Mouse (Mus musculus): Measurements from ENCODE around the gene Sept9. TPM values are rescaled to one million over a fixed set of nuclear protein-coding genes. Genes with fewer than 3 reads are reported as not detected.
A peak's percentile ranks its signal among the peaks of the same experiment; 100 is the strongest.

Gene Sept9
- polyA plus RNA-seq, 1 experiment from 2014 or later: 166 TPM

DNA sequence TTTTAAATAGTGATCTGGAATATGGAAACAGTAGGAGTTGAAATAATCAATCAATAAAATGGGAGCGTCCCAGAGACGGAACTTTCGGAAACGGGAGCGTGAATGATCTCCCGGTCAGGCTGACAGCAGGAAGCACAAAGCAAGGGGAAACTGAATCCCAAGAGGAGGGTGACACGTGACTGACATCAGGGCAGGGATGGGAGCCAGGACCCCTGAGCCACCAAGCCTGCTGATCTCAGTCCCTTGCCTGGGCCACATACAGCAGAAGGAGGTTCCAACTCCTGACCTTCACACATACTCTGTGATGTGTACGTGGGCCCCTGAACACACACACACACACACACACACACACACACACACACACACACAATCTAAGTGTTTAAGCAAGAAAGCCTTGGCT is 37.9 kb upstream of the Sept9 start:
- no peak for ATAC-seq
- H3K4me1 ChIP-seq (replicated peaks): no peaks in the 10 kb centered on the region
- no peaks in the 10 kb centered on the region for H3K9me3 ChIP-seq
- no peaks in the 10 kb centered on the region for H3K27me3 ChIP-seq (replicated peaks)
- WGBS: 64% methylated on average over 8 of the region's 8 CpGs
- H3K4me2 ChIP-seq (replicated peaks): no peak overlapping the region
- 0 out of 2 replicates have a peak, but pooled peaks cover 3% of the 10 kb centered on the region for H3K36me3 ChIP-seq
- no peak overlapping the region for H3K27ac ChIP-seq
- H3K9ac ChIP-seq: no peak overlapping the region
- no peak overlapping the region for H3K4me3 ChIP-seq (replicated peaks)

DNA sequence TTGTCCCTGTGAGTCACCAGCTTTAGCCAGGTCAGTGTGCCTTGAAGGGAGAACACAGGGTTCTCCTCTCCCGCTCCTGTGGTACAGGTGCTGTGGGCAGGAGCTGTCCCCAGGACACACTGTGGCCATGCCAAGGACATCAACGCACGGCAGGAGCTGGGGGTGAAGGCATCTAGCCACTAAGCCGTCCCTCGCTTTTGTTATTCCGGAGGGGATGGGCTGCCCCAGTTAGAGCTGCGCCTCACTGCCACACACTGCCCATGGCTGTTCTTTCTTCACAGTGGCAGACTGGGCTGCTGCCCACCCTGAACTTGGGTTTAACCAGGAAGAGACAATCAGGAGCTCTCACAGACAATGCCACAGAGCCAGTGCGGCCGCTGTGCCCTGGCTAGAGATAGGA is 36.4 kb upstream of the Sept9 start:
- WGBS: 85% methylated on average over 9 of the region's 9 CpGs

DNA sequence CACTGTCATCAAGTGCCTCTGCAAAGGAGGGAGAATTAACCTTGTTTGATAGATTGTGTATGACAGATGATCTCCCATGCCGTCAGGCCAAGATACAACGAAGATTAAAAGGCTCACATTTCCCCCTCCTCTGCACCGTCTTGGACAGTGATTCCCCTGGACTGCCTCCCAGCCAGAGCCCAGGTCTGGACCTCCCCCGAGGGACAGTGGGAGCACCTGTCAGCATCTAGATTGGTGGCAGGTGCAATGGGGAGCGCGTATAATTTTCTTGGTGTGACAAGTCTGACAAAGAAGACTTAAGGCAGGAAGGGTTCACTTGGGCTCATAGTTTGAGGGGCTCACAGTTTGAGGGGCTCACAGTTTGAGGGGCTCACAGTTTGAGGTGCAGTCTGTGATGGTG is 35.7 kb upstream of the Sept9 start:
- no peak overlapping the region for H3K9ac ChIP-seq
- 83% methylated on average over 6 of the region's 6 CpGs for WGBS
- H3K9me3 ChIP-seq: no peaks in the 10 kb centered on the region
- no peak overlapping the region for H3K4me2 ChIP-seq (replicated peaks)
- no peak overlapping the region for H3K27ac ChIP-seq
- no peaks in the 10 kb centered on the region for H3K27me3 ChIP-seq (replicated peaks)
- H3K36me3 ChIP-seq: no peaks in the 10 kb centered on the region
- no peak overlapping the region for H3K4me3 ChIP-seq (replicated peaks)
- H3K4me1 ChIP-seq (replicated peaks): no peaks in the 10 kb centered on the region
- no peak for ATAC-seq

More for the DNA sequence above, 36.4 kb upstream of the Sept9 start:
- H3K9ac ChIP-seq: no peak overlapping the region
- H3K4me3 ChIP-seq (replicated peaks): no peak overlapping the region
- no peaks in the 10 kb centered on the region for H3K27me3 ChIP-seq (replicated peaks)
- no peaks in the 10 kb centered on the region for H3K9me3 ChIP-seq
- no peak overlapping the region for H3K27ac ChIP-seq
- no peaks in the 10 kb centered on the region for H3K4me1 ChIP-seq (replicated peaks)
- no peak for ATAC-seq
- H3K36me3 ChIP-seq: no peaks in the 10 kb centered on the region
- no peak overlapping the region for H3K4me2 ChIP-seq (replicated peaks)

DNA sequence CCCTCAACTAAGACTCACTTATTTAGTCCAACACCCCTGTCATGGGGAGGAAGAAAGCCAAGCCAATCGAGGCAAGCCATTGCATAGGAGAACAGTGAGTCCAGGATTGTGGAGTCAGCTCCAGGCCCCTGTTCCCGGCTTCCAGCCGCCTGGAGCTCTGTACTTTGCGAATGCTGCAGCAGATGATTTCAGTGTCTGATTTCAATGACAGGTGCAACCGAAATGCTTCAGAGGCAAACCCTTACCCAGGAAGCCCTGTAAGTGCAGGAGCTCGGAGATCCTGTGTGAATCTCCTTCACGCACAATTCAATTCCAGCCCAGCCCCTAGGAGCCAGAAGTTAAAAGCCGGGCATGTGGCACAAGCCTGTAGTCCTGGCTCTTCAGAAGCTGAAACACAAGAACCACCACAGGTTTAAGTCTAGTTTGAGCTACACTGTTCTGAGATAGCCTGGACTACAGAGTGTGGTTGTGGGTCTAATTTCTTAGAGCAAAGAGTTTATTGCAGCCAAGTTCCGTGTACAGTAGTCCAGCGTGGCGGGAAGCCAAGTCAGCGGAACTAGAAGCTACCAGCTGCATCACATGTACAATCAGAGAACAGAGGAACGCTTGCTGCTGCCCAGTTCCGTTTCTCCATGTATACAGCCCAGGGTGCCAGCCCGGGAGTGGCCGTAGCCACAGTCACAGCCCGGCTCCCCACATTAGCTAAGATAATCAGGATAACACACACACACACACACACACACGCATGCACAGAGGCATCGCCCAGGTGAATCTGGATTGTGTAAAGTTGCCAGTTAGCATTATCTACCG is 31.0 kb upstream of the Sept9 start:
- Histone ChIP-seq H3K36me3 (no peaks in the 10 kb centered on the region), H3K27me3 (replicated peaks) (no peaks in the 10 kb centered on the region), H3K27ac (no peak overlapping the region), H3K9me3 (no peaks in the 10 kb centered on the region), H3K9ac (no peak overlapping the region), H3K4me1 (replicated peaks) (no peaks in the 10 kb centered on the region; the same call in 1 of the 2 replicates), H3K4me3 (replicated peaks) (no peak overlapping the region), H3K4me2 (replicated peaks) (no peak overlapping the region)
- WGBS: 78% methylated on average over 20 of the region's 20 CpGs
- ATAC-seq: no peak

DNA sequence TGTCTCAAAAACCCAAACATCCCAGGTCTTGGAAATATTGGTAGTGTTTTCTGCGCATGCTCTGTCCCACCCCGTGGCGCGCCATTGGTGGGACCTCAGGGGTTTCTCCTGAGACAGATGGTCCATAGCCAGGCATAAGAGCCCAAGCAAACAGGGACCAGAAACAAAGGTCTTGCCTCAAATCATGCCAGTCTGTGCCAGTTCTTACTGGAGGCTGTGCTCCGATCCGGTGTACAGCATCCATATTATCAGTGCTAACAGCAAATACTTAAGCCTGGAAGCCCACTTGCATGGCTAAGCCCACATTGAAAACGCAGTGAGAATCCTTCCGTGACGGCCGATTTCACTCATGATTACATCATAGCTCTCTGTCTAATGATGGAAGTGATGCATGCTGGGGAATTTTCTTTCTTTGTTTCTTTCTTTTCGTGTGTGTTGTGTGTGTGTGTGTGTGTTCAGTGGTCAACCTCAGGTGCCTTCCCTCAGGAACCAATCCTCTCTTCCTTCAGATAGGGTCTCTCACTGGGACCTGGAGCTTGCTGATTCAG is 30.3 kb upstream of the Sept9 start:
- Histone ChIP-seq H3K27me3 (replicated peaks) (no peaks in the 10 kb centered on the region), H3K4me3 (replicated peaks) (no peak overlapping the region)

DNA sequence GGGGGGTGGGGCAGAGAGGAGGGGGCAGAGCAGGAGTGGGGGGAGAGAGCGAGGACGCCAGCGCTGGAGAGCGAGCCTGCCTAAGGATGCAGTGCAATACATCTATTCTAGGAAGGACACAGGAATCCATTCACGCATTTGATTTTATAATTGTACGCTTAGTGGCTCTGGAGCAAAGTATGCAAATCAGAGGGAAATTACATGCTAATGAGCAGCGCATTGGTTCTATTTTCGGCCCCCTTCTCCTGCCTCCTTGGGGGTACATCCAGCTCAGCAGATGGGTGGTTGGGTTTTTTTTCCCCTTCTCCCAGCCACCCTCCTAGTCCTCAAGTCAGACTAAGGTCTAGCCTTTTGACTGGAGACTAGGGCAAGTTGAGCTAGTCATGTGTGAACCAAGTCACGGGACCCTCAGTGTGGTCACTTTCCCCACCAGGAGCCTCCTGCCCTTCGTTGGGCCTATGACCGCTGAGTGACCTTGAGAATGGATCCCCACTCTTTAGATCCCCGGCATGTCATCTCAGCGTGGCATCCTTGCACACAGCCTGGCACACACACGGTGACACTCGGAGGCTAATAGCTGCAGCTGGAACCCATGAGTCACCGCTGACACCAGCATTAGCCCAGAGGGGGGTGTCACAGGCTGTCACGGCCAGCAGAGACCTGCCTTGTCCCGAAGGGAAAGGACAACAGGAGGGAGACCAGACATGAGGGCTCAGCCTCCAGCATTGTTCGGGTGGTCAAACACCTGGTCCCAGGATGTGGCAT is 29.5 kb upstream of the Sept9 start:
- peaks cover 8% of the 10 kb centered on the region for H3K4me1 ChIP-seq (replicated peaks)
- no peak overlapping the region for H3K9ac ChIP-seq
- no peak for ATAC-seq
- H3K27me3 ChIP-seq (replicated peaks): no peaks in the 10 kb centered on the region
- WGBS: 94% methylated on average over 19 of the region's 19 CpGs
- no peaks in the 10 kb centered on the region for H3K36me3 ChIP-seq
- no peak overlapping the region for H3K27ac ChIP-seq
- no peak overlapping the region for H3K4me2 ChIP-seq (replicated peaks)
- no peak overlapping the region for H3K4me3 ChIP-seq (replicated peaks)
- H3K9me3 ChIP-seq: no peaks in the 10 kb centered on the region

More for the DNA sequence above, 30.3 kb upstream of the Sept9 start:
- Histone ChIP-seq H3K36me3 (no peaks in the 10 kb centered on the region), H3K4me2 (replicated peaks) (no peak overlapping the region), H3K4me1 (replicated peaks) (no peaks in the 10 kb centered on the region; the same call in none of the 2 replicates), H3K9ac (no peak overlapping the region), H3K9me3 (no peaks in the 10 kb centered on the region), H3K27ac (no peak overlapping the region)
- WGBS: 92% methylated on average over 11 of the region's 11 CpGs
- no peak for ATAC-seq

DNA sequence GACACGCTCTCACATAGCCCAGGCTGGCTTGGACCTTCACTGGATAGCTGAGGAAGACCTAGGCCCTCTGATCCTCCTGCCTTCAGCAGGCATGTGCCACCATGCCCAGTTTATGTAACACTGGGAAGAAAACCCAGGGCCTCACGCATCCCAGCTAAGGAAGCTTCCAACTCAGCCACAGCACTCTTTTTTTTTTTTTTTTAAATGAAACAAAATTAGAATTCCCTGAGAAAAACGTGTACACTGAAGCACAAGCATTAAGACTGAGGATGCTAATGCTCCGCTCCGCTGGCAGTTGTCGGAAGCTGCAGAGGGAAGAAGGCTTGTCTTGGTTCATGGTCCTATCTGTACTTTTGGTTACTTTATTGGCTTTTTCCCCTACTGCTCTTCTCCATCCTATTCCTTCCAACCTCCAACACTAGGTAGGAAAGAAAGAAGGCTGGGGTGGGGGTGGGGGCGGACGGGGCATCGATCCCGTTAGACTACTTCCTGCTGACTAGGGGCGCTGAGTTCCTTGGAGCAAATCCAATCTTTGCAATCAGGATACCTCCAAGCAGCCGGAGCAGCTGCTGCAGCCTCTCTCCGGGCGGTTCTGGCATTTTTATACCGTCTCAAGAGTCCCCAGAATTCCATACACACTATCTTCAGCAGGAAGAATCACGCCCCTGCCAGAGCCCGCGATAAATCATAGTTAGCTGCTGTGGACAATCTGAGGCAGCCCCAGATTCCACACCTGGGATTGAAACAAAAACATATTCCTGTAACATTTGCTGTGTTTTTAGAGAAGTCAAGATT is 25.2 kb upstream of the Sept9 start:
- ATAC-seq: no peak
- 27% methylated on average over 18 of the region's 18 CpGs for WGBS
- peak overlapping the region; percentile 33 for H3K4me3 ChIP-seq (replicated peaks)
- H3K4me1 ChIP-seq (replicated peaks): peaks cover 27% of the 10 kb centered on the region
- no peaks in the 10 kb centered on the region for H3K27me3 ChIP-seq (replicated peaks)
- peak overlapping the region; percentile 62 for H3K4me2 ChIP-seq (replicated peaks)
- no peaks in the 10 kb centered on the region for H3K9me3 ChIP-seq
- peak overlapping the region; percentile 39 for H3K9ac ChIP-seq
- H3K36me3 ChIP-seq: no peaks in the 10 kb centered on the region
- H3K27ac ChIP-seq: peak overlapping the region; percentile 79

DNA sequence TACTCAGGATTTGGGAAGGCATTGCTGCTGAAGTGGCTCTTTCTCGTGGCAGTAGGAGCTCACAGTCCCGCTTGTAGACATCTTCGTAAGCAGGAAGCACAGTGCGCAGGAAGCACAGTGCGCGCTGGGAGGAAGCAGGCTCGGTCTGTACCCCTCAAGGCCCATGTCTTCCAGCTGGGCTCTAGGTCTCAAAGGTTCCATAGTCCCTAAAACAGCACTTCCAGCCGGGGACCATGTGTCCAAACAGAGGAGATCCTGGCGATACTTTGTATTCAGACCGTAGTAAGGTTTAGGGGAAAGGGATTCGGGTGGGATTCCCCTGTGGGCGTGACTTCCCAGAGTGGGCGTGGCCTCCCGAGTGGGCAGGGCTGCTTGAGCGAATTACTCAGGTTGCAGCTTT is 24.5 kb upstream of the Sept9 start:
- 27% methylated on average over 15 of the region's 15 CpGs for WGBS
- ATAC-seq: no peak

DNA sequence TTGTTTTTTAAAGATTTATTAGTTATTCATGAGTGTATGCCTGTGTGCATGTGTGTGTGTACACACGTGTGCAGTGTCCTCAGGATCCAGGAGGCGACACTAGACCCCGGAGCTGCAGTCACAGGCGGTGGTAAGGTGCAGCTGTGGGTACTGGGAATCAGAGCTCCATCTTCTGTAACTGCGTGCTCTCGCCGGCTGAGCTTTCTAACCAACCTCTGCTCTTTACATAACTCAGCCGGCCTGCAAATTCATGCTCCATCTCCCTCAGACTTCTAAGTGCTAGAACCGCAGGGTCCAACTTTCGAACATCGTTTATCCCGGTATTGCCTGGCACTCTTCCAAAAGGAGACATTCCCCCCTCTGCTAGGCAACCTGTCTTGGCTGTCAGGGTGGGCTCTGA is 24.0 kb upstream of the Sept9 start:
- ATAC-seq: no peak
- Histone ChIP-seq H3K27me3 (replicated peaks) (no peaks in the 10 kb centered on the region), H3K4me2 (replicated peaks) (peak overlapping the region; percentile 62), H3K4me3 (replicated peaks) (no peak overlapping the region), H3K36me3 (no peaks in the 10 kb centered on the region), H3K4me1 (replicated peaks) (peaks cover 27% of the 10 kb centered on the region), H3K9me3 (no peaks in the 10 kb centered on the region), H3K27ac (peak overlapping the region; percentile 79; the same call in 1 of the 2 replicates), H3K9ac (no peak overlapping the region)
- WGBS: 66% methylated on average over 12 of the region's 12 CpGs

More for the DNA sequence above, 24.5 kb upstream of the Sept9 start:
- Histone ChIP-seq H3K4me1 (replicated peaks) (peaks cover 27% of the 10 kb centered on the region), H3K36me3 (no peaks in the 10 kb centered on the region), H3K27ac (peak overlapping the region; percentile 79), H3K9ac (peak overlapping the region; percentile 39), H3K9me3 (no peaks in the 10 kb centered on the region), H3K4me2 (replicated peaks) (peak overlapping the region; percentile 62), H3K27me3 (replicated peaks) (no peaks in the 10 kb centered on the region), H3K4me3 (replicated peaks) (peak overlapping the region; percentile 33)

DNA sequence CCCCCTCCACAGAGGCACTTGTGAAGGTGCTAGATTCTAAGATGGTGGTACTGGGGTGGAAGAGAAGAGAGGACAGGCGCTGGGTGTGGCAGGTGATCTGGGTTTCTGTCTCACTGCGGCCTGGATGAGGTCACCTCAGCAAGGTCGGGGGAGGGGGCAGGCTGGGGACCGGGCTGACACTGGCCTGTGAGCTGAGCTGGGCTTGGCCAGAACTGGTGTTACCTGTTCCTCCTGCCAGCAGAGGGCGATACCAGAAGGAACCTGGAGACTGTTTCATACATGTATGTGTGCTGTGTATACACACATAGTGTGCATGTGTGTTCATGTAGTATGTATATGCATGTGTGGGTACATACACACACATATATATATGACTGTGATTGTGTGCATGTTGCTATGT is 23.2 kb upstream of the Sept9 start:
- Histone ChIP-seq H3K9me3 (no peaks in the 10 kb centered on the region), H3K9ac (no peak overlapping the region), H3K4me2 (replicated peaks) (no peak overlapping the region), H3K4me1 (replicated peaks) (peaks cover 27% of the 10 kb centered on the region), H3K27ac (no peak overlapping the region), H3K4me3 (replicated peaks) (no peak overlapping the region), H3K27me3 (replicated peaks) (no peaks in the 10 kb centered on the region), H3K36me3 (no peaks in the 10 kb centered on the region)
- ATAC-seq: 0 out of 2 replicates have a peak, but pooled peaks have one; percentile 16
- 42% methylated on average over 5 of the region's 5 CpGs for WGBS

DNA sequence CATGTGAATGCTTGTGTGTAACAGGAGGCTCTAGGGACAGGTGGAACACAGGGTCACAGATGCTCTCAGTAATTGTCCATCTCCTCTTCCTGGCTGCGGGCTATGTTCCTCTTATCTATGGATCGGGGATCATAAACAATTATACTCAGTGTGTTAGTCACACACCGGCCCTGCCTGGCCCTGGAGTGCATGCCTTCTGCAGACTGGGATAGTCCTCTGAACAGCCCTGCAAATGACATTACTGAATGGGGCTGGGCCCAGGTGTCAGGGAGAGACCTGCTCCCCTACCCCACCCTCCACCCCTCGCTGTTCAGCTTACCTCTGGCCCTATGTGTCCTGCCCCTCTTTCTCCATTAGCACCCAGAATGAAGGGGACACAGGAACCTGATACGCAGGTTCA is 22.6 kb upstream of the Sept9 start:
- ATAC-seq: peak; percentile 61
- Histone ChIP-seq H3K36me3 (no peaks in the 10 kb centered on the region), H3K4me1 (replicated peaks) (peaks cover 27% of the 10 kb centered on the region), H3K27ac (no peak overlapping the region), H3K4me3 (replicated peaks) (no peak overlapping the region), H3K27me3 (replicated peaks) (no peaks in the 10 kb centered on the region), H3K9me3 (no peaks in the 10 kb centered on the region), H3K4me2 (replicated peaks) (no peak overlapping the region), H3K9ac (no peak overlapping the region)
- WGBS: 51% methylated on average over 5 of the region's 5 CpGs
